Mouse (Mus musculus): ENCODE measurements around the gene Rcor2. TPM values are rescaled to one million over a fixed set of nuclear protein-coding genes. Genes with fewer than 3 reads are reported as not detected.
A peak's percentile ranks its signal among the peaks of the same experiment; 100 is the strongest.

Gene Rcor2
- polyA plus RNA-seq, 1 experiment from 2014 or later: 7.5 TPM

GRCm38 (mm10) chr19:7276796-7277195, 9.7 kb downstream of the Rcor2 start:
- H3K4me3 ChIP-seq (ENCODE audit: low read depth, low read length): no peak overlapping the region
- H3K4me1 ChIP-seq (replicated peaks; ENCODE audit: control insufficient read depth, insufficient read depth, low read length): 0 out of 2 replicates have a peak, but pooled peaks cover 3% of the 10 kb centered on the region
- H3K9ac ChIP-seq (ENCODE audit: low read depth, low read length): no peak overlapping the region
- H3K27me3 ChIP-seq (replicated peaks; ENCODE audit: control insufficient read depth, insufficient read depth, low read length): no peaks in the 10 kb centered on the region
- no peak overlapping the region for H3K27ac ChIP-seq (ENCODE audit: low read depth, low read length)
- peaks cover 51% of the 10 kb centered on the region for H3K36me3 ChIP-seq (ENCODE audit: control insufficient read depth, insufficient read depth, low read length)
- H3K9me3 ChIP-seq (ENCODE audit: control insufficient read depth, low read length): no peaks in the 10 kb centered on the region
- H3K4me2 ChIP-seq: no peak overlapping the region
- DNase-seq (ENCODE audit: low spot score) (no peak), ATAC-seq (replicated peaks; ENCODE audit: low FRiP score) (no peak)
- 83% methylated on average over 7 of the region's 7 CpGs for WGBS

- Histone ChIP-seq H3K27me3 (replicated peaks; ENCODE audit: control insufficient read depth, insufficient read depth, low read length) (no peaks in the 10 kb centered on the region), H3K4me2 (no peak overlapping the region), H3K4me1 (replicated peaks; ENCODE audit: control insufficient read depth, insufficient read depth, low read length) (0 out of 2 replicates have a peak, but pooled peaks cover 3% of the 10 kb centered on the region), H3K36me3 (ENCODE audit: control insufficient read depth, insufficient read depth, low read length) (peaks cover 56% of the 10 kb centered on the region), H3K9ac (ENCODE audit: low read depth, low read length) (no peak overlapping the region), H3K9me3 (ENCODE audit: control insufficient read depth, low read length) (no peaks in the 10 kb centered on the region), H3K4me3 (ENCODE audit: low read depth, low read length) (no peak overlapping the region), H3K27ac (ENCODE audit: low read depth, low read length) (no peak overlapping the region)
- ATAC-seq (replicated peaks; ENCODE audit: low FRiP score) (no peak), DNase-seq (ENCODE audit: low spot score) (no peak)
- 85% methylated on average over 6 of the region's 6 CpGs for WGBS
These were observed 11.2 kb downstream of the Rcor2 start for GRCm38 (mm10) chr19:7278200-7278906.

- no peak overlapping the region for H3K4me2 ChIP-seq
- no peak overlapping the region for H3K27ac ChIP-seq (ENCODE audit: low read depth, low read length)
- DNase-seq (ENCODE audit: low spot score): no peak
- H3K4me1 ChIP-seq (replicated peaks; ENCODE audit: control insufficient read depth, insufficient read depth, low read length): 0 out of 2 replicates have a peak, but pooled peaks cover 3% of the 10 kb centered on the region
- no peaks in the 10 kb centered on the region for H3K27me3 ChIP-seq (replicated peaks; ENCODE audit: control insufficient read depth, insufficient read depth, low read length)
- 0 out of 2 replicates have a peak, but pooled peaks have one; percentile 27 for ATAC-seq (replicated peaks; ENCODE audit: low FRiP score)
- 56% methylated on average over 6 of the region's 6 CpGs for WGBS
- H3K36me3 ChIP-seq (ENCODE audit: control insufficient read depth, insufficient read depth, low read length): peaks cover 54% of the 10 kb centered on the region
- H3K9me3 ChIP-seq (ENCODE audit: control insufficient read depth, low read length): no peaks in the 10 kb centered on the region
- no peak overlapping the region for H3K4me3 ChIP-seq (ENCODE audit: low read depth, low read length)
- no peak overlapping the region for H3K9ac ChIP-seq (ENCODE audit: low read depth, low read length)
These were observed 12.0 kb downstream of the Rcor2 start for GRCm38 (mm10) chr19:7279114-7279513.

GRCm38 (mm10) chr19:7280557-7281330, 13.6 kb downstream of the Rcor2 start:
- Histone ChIP-seq H3K4me1 (replicated peaks; ENCODE audit: control insufficient read depth, insufficient read depth, low read length) (0 out of 2 replicates have a peak, but pooled peaks cover 3% of the 10 kb centered on the region), H3K4me3 (ENCODE audit: low read depth, low read length) (no peak overlapping the region), H3K36me3 (ENCODE audit: control insufficient read depth, insufficient read depth, low read length) (peaks cover 62% of the 10 kb centered on the region), H3K9me3 (ENCODE audit: control insufficient read depth, low read length) (no peaks in the 10 kb centered on the region), H3K27ac (ENCODE audit: low read depth, low read length) (no peak overlapping the region), H3K27me3 (replicated peaks; ENCODE audit: control insufficient read depth, insufficient read depth, low read length) (no peaks in the 10 kb centered on the region), H3K4me2 (no peak overlapping the region), H3K9ac (ENCODE audit: low read depth, low read length) (no peak overlapping the region)
- WGBS: 91% methylated on average over 18 of the region's 18 CpGs
- DNase-seq (ENCODE audit: low spot score) (no peak), ATAC-seq (replicated peaks; ENCODE audit: low FRiP score) (no peak)

GRCm38 (mm10) chr19:7286563-7287315, 19.6 kb downstream of the Rcor2 start:
- H3K9ac ChIP-seq (ENCODE audit: low read depth, low read length): no peak overlapping the region
- H3K4me3 ChIP-seq (ENCODE audit: low read depth, low read length): no peak overlapping the region
- 85% methylated on average over 12 of the region's 12 CpGs for WGBS
- H3K4me1 ChIP-seq (replicated peaks; ENCODE audit: control insufficient read depth, insufficient read depth, low read length): peaks cover 4% of the 10 kb centered on the region
- no peak overlapping the region for H3K4me2 ChIP-seq
- no peaks in the 10 kb centered on the region for H3K27me3 ChIP-seq (replicated peaks; ENCODE audit: control insufficient read depth, insufficient read depth, low read length)
- H3K36me3 ChIP-seq (ENCODE audit: control insufficient read depth, insufficient read depth, low read length): peaks cover 45% of the 10 kb centered on the region
- H3K9me3 ChIP-seq (ENCODE audit: control insufficient read depth, low read length): no peaks in the 10 kb centered on the region
- no peak overlapping the region for H3K27ac ChIP-seq (ENCODE audit: low read depth, low read length)
- DNase-seq (ENCODE audit: low spot score) (no peak), ATAC-seq (replicated peaks; ENCODE audit: low FRiP score) (no peak)

GRCm38 (mm10) chr19:7288288-7288687, 21.2 kb downstream of the Rcor2 start:
- WGBS: 78% methylated on average over 3 of the region's 3 CpGs
- Histone ChIP-seq H3K36me3 (ENCODE audit: control insufficient read depth, insufficient read depth, low read length) (peaks cover 31% of the 10 kb centered on the region), H3K4me1 (replicated peaks; ENCODE audit: control insufficient read depth, insufficient read depth, low read length) (peaks cover 9% of the 10 kb centered on the region), H3K27me3 (replicated peaks; ENCODE audit: control insufficient read depth, insufficient read depth, low read length) (no peaks in the 10 kb centered on the region), H3K9me3 (ENCODE audit: control insufficient read depth, low read length) (no peaks in the 10 kb centered on the region), H3K4me2 (no peak overlapping the region), H3K4me3 (ENCODE audit: low read depth, low read length) (no peak overlapping the region), H3K27ac (ENCODE audit: low read depth, low read length) (no peak overlapping the region), H3K9ac (ENCODE audit: low read depth, low read length) (no peak overlapping the region)
- DNase-seq (ENCODE audit: low spot score) (no peak), ATAC-seq (replicated peaks; ENCODE audit: low FRiP score) (no peak)

GRCm38 (mm10) chr19:7289767-7290166, 22.6 kb downstream of the Rcor2 start:
- Histone ChIP-seq H3K4me2 (no peak overlapping the region), H3K36me3 (ENCODE audit: control insufficient read depth, insufficient read depth, low read length) (peaks cover 23% of the 10 kb centered on the region), H3K9ac (ENCODE audit: low read depth, low read length) (no peak overlapping the region), H3K9me3 (ENCODE audit: control insufficient read depth, low read length) (no peaks in the 10 kb centered on the region), H3K27me3 (replicated peaks; ENCODE audit: control insufficient read depth, insufficient read depth, low read length) (no peaks in the 10 kb centered on the region), H3K27ac (ENCODE audit: low read depth, low read length) (no peak overlapping the region), H3K4me1 (replicated peaks; ENCODE audit: control insufficient read depth, insufficient read depth, low read length) (peaks cover 24% of the 10 kb centered on the region), H3K4me3 (ENCODE audit: low read depth, low read length) (no peak overlapping the region)
- DNase-seq (ENCODE audit: low spot score): no peak
- no peak for ATAC-seq (replicated peaks; ENCODE audit: low FRiP score)
- 41% methylated on average over 2 of the region's 2 CpGs for WGBS

GRCm38 (mm10) chr19:7291958-7292709, 25.0 kb downstream of the Rcor2 start:
- Histone ChIP-seq H3K9ac (ENCODE audit: low read depth, low read length) (no peak overlapping the region), H3K27me3 (replicated peaks; ENCODE audit: control insufficient read depth, insufficient read depth, low read length) (no peaks in the 10 kb centered on the region), H3K27ac (ENCODE audit: low read depth, low read length) (no peak overlapping the region), H3K4me1 (replicated peaks; ENCODE audit: control insufficient read depth, insufficient read depth, low read length) (peaks cover 38% of the 10 kb centered on the region), H3K36me3 (ENCODE audit: control insufficient read depth, insufficient read depth, low read length) (peaks cover 3% of the 10 kb centered on the region; the same call in 1 of the 2 replicates), H3K9me3 (ENCODE audit: control insufficient read depth, low read length) (no peaks in the 10 kb centered on the region), H3K4me2 (no peak overlapping the region), H3K4me3 (ENCODE audit: low read depth, low read length) (no peak overlapping the region)
- no peak for ATAC-seq (replicated peaks; ENCODE audit: low FRiP score)
- 82% methylated on average over 7 of the region's 7 CpGs for whole genome bisulfite sequencing
- DNase-seq (ENCODE audit: low spot score): no peak

All from liver, embryonic 11.5 days (tissue).